Mouse (Mus musculus) adrenal gland (tissue): ENCODE results near the gene Ube2g1.
"Not testable (repeated sequence)": the region's sequence is repeated elsewhere in the genome, so short reads cannot be mapped to it uniquely, and the experiment has no call there.

Source experiments
- intact Hi-C: fragments of 180-260 bp; cut with DNase I; formaldehyde crosslinking; loops from one replicate; pipeline ENCODE4 v1.15.1; 2025
- microRNA-seq, 2 experiments: library from miRNA; unstranded; fragments of <30 nt; microRNA quantifications; one replicate each; pipeline ENCODE4; 2019

Ube2g1 gene

GRCm38 (mm10) chr11:72689115-72689514 lies 82.0 kb downstream of the Ube2g1 start:
- intact Hi-C loops: no loop called here

GRCm38 (mm10) chr11:72689551-72690510 lies 82.7 kb downstream of the Ube2g1 start, which contains the start of gene Ankfy1:
Ankfy1 (plus strand) TSS chr11:72690006.
- intact Hi-C loops: no loop called here

GRCm38 (mm10) chr11:72692353-72692752 lies 85.3 kb downstream of the Ube2g1 start:
- intact Hi-C loops: no loop called here

- intact Hi-C loops: no loop called here
These were observed 87.9 kb downstream of the Ube2g1 start for GRCm38 (mm10) chr11:72695025-72695424.

GRCm38 (mm10) chr11:72696368-72696971 lies 89.4 kb downstream of the Ube2g1 start:
- intact Hi-C loops: no loop called here

GRCm38 (mm10) chr11:72697323-72697722 lies 90.2 kb downstream of the Ube2g1 start:
- intact Hi-C loops: no loop called here

- intact Hi-C loops: not testable (repeated sequence)
These were observed 98.0 kb downstream of the Ube2g1 start for GRCm38 (mm10) chr11:72705111-72705510.

GRCm38 (mm10) chr11:72712721-72713120 lies 105.6 kb downstream of the Ube2g1 start:
- intact Hi-C loops: no loop called here

- intact Hi-C loops: no loop called here
These were observed 111.1 kb downstream of the Ube2g1 start for GRCm38 (mm10) chr11:72718161-72718560.

- intact Hi-C loops: loop anchor here (10.0 kb wide), 1 partner anchor 58 kb away; no protein-coding TSS in a partner anchor
These were observed 116.1 kb downstream of the Ube2g1 start for GRCm38 (mm10) chr11:72723165-72723564.

- intact Hi-C loops: loop anchor here (10.0 kb wide), 1 partner anchor 59 kb away; no protein-coding TSS in a partner anchor
These were observed 116.8 kb downstream of the Ube2g1 start for GRCm38 (mm10) chr11:72723871-72724270.

GRCm38 (mm10) chr11:72726023-72726422 lies 118.9 kb downstream of the Ube2g1 start:
- intact Hi-C loops: loop anchor here (5.0 to 10.0 kb wide), 2 partner anchors 61 to 154 kb away; no protein-coding TSS in a partner anchor

GRCm38 (mm10) chr11:72733736-72734135 lies 126.7 kb downstream of the Ube2g1 start:
- intact Hi-C loops: no loop called here

- intact Hi-C loops: no loop called here
These were observed 127.9 kb downstream of the Ube2g1 start for GRCm38 (mm10) chr11:72734840-72735518.

GRCm38 (mm10) chr11:72735519-72735860 lies 128.4 kb downstream of the Ube2g1 start:
- intact Hi-C loops: no loop called here

Small RNA genes within 50 kb of the gene (microRNA-seq; reads per million reads assigned to microRNA genes)
- 0 reads per million in 2 experiments for gene Gm25678
